Mouse (Mus musculus): ENCODE data around the gene 2310022A10Rik. TPM values are rescaled to one million over a fixed set of nuclear protein-coding genes. Genes with fewer than 3 reads are reported as not detected.
A peak's percentile ranks its signal among the peaks of the same experiment; 100 is the strongest.

The 2310022A10Rik gene
- polyA plus RNA-seq, 1 experiment from 2014 or later, result 12.3 TPM

DNA sequence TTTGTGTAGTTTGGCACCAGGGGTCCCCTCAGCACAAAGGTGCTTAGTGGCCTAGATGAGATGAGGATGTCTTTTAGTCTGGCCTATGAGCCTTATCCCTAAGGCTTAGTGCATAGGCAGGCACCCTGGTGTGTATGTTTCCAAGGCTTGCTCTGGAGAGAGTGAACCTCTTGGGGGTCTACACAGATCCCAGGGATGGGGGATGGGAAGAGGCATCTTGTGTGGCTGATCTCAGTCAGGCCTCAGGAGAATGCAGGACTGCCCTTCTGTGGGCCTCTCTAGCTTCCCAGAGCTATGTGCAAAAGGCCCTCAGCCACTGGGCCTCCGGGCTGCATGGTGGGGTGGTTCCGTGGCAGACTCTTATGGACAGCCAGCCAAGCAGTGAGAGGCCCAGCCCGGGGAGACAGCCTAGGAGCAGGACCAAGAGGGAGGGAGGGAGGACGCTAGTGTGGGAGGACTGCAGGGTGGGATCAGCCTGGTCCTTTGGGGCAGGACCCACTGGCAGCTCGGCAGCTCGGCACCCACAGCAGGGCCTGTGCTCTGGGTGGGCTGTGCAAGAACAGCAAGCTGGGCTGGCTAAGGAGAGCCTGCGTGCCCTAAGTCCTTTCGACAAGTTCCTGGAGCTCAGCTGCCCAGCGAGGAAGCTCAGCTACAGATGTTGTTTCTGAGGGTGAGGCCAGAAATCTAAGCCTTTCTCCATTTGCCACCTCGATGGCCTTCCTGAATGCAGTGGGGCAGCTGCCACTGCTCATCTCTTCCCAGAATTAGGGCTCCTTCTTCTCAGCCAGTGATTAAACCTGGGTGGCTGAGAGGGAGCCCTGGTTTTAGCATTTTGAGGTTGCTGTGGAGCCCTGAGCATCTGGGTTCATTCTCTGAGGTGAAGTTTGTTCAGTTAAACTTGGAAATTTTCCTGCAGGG lies 43.8 kb downstream of the 2310022A10Rik start:
- Histone ChIP-seq H3K36me3 (ENCODE audit: insufficient read depth, low read length) (no peaks in the 10 kb centered on the region), H3K27me3 (replicated peaks; ENCODE audit: insufficient read depth, low read length) (no peaks in the 10 kb centered on the region), H3K9me3 (ENCODE audit: low read length) (no peaks in the 10 kb centered on the region), H3K27ac (ENCODE audit: low read length) (peak overlapping the region; percentile 52), H3K4me2 (replicated peaks; ENCODE audit: low read depth, low read length) (peak overlapping the region; percentile 11; the same call in 1 of the 2 replicates), H3K9ac (replicated peaks; ENCODE audit: low read depth) (no peak overlapping the region), H3K4me3 (ENCODE audit: low read depth, low read length) (no peak overlapping the region), H3K4me1 (ENCODE audit: insufficient read depth, low read depth, low read length) (peaks cover 34% of the 10 kb centered on the region)
- TF ChIP-seq CTCF (IDR thresholded peaks at IDR 0.05) (no peak), EP300 (IDR thresholded peaks at IDR 0.05) (no peak)
- 43% methylated on average over 10 of the region's 10 CpGs for WGBS
- DNase-seq (ENCODE audit: low spot score) (peak; percentile 69), ATAC-seq (peak; percentile 12; the same call in 1 of the 2 replicates)

DNA sequence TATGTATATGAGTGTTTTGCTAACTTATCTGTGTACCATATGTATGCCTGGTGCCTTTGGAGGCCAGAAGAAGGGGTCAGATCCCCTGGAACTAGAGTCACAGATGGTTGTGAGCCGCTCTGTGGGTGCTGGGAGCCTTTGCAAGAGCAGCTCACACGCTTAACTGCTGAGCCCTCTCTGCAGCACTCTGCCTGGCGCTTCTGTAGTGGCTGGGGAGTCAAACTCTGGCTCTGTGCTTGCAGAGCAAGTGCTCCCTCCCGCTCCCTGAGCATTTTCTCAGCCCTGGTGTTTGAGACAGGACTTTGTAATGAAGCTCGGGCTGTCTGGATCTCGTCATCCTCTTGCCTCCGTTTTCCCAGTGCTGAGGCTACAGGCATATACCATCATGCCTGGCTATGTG lies 45.0 kb downstream of the 2310022A10Rik start:
- Histone ChIP-seq H3K36me3 (ENCODE audit: insufficient read depth, low read length) (no peaks in the 10 kb centered on the region), H3K27me3 (replicated peaks; ENCODE audit: insufficient read depth, low read length) (no peaks in the 10 kb centered on the region), H3K4me1 (ENCODE audit: insufficient read depth, low read depth, low read length) (peaks cover 39% of the 10 kb centered on the region), H3K9ac (replicated peaks; ENCODE audit: low read depth) (no peak overlapping the region), H3K4me2 (replicated peaks; ENCODE audit: low read depth, low read length) (no peak overlapping the region), H3K4me3 (ENCODE audit: low read depth, low read length) (no peak overlapping the region), H3K9me3 (ENCODE audit: low read length) (no peaks in the 10 kb centered on the region), H3K27ac (ENCODE audit: low read length) (no peak overlapping the region)
- 73% methylated on average over 7 of the region's 7 CpGs for WGBS
- TF ChIP-seq CTCF (IDR thresholded peaks at IDR 0.05), result no peak
- TF ChIP-seq EP300 (IDR thresholded peaks at IDR 0.05), result no peak
- DNase-seq (ENCODE audit: low spot score) (no peak), ATAC-seq (no peak)

DNA sequence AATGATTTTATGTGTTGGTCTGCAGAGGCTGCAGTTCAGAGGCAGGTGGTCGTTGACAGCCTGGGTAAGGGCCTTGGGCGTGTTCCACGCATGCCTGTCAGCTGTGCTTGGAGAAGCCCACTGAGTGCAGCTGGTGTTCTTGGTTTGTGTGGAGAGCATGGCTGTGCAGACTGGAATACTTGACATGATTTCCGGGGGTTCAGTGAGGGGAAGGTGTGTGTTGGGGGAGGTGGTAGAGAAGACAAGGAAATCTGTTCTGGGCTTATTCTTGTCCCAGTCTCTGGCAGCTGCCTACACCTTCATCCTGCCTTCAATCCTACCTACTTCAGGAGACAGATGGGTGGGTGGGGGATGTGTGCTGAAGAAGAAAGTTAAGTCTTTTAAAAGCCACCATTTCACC lies 48.6 kb downstream of the 2310022A10Rik start:
- Histone ChIP-seq H3K27ac (ENCODE audit: low read length) (0 out of 2 replicates have a peak overlapping the region, but pooled peaks have one; percentile 15), H3K4me1 (ENCODE audit: insufficient read depth, low read depth, low read length) (peaks cover 40% of the 10 kb centered on the region), H3K27me3 (replicated peaks; ENCODE audit: insufficient read depth, low read length) (no peaks in the 10 kb centered on the region), H3K9me3 (ENCODE audit: low read length) (no peaks in the 10 kb centered on the region), H3K4me3 (ENCODE audit: low read depth, low read length) (no peak overlapping the region), H3K36me3 (ENCODE audit: insufficient read depth, low read length) (no peaks in the 10 kb centered on the region), H3K9ac (replicated peaks; ENCODE audit: low read depth) (no peak overlapping the region), H3K4me2 (replicated peaks; ENCODE audit: low read depth, low read length) (no peak overlapping the region)
- no peak for TF ChIP-seq EP300 (IDR thresholded peaks at IDR 0.05)
- no peak for TF ChIP-seq CTCF (IDR thresholded peaks at IDR 0.05)
- ATAC-seq, result no peak
- DNase-seq (ENCODE audit: low spot score), result no peak
- 44% methylated on average over 4 of the region's 4 CpGs for WGBS

DNA sequence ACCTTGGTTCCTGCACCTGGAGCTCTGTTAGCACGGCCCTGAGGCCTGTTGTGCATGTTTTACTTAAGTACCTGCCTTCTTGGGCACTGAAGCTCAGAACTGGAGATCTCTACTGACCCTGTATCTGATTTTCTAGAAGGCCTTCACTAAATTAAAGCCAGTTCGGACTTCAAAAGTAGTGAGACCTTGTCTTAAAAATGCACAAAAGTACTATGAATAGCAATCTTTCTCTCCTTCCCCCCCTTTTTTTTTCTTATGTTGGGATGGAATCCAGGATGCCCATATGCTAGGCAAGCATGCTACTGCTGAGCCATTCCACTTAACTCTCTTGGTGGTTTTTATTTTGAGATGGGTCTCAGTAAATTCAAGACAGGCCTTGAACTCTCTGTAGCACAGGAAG lies 49.1 kb downstream of the 2310022A10Rik start:
- no peak overlapping the region for H3K4me3 ChIP-seq (ENCODE audit: low read depth, low read length)

DNA sequence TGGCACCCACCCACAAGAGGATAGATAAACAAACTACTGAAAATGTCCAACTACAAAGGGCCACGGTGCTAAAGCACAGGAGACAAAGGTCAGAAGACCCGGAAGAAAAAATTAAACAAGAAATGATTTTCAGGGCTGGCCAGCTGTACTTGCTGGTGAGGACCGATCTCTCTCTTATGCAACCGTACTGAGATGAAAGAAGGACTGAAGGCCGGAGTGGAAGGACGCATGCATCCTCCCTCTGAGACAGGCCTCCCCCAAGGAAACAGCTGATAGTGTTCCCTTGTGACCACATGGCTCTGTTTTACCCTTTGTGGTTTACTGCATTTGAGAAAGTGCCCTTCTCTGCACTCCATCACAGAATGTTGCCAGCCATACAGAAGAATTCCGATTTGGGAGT lies 49.8 kb downstream of the 2310022A10Rik start:
- H3K4me3 ChIP-seq (ENCODE audit: low read depth, low read length), result no peak overlapping the region
- H3K4me2 ChIP-seq (replicated peaks; ENCODE audit: low read depth, low read length), result no peak overlapping the region
- peak; percentile 28 for DNase-seq (ENCODE audit: low spot score)
- H3K27ac ChIP-seq (ENCODE audit: low read length), result peak overlapping the region; percentile 15; the same call in 1 of the 2 replicates
- peaks cover 46% of the 10 kb centered on the region for H3K4me1 ChIP-seq (ENCODE audit: insufficient read depth, low read depth, low read length)
- H3K9me3 ChIP-seq (ENCODE audit: low read length), result no peaks in the 10 kb centered on the region
- no peak overlapping the region for H3K9ac ChIP-seq (replicated peaks; ENCODE audit: low read depth)
- no peaks in the 10 kb centered on the region for H3K27me3 ChIP-seq (replicated peaks; ENCODE audit: insufficient read depth, low read length)
- TF ChIP-seq EP300 (IDR thresholded peaks at IDR 0.05), result no peak
- no peak for TF ChIP-seq CTCF (IDR thresholded peaks at IDR 0.05)
- H3K36me3 ChIP-seq (ENCODE audit: insufficient read depth, low read length), result no peaks in the 10 kb centered on the region
- ATAC-seq, result no peak
- WGBS, result 32% methylated on average over 7 of the region's 7 CpGs

More for the DNA sequence above, 49.1 kb downstream of the 2310022A10Rik start:
- Histone ChIP-seq H3K27ac (ENCODE audit: low read length) (peak overlapping the region; percentile 15; the same call in 1 of the 2 replicates), H3K4me1 (ENCODE audit: insufficient read depth, low read depth, low read length) (peaks cover 40% of the 10 kb centered on the region), H3K9ac (replicated peaks; ENCODE audit: low read depth) (no peak overlapping the region), H3K9me3 (ENCODE audit: low read length) (no peaks in the 10 kb centered on the region), H3K4me2 (replicated peaks; ENCODE audit: low read depth, low read length) (no peak overlapping the region), H3K27me3 (replicated peaks; ENCODE audit: insufficient read depth, low read length) (no peaks in the 10 kb centered on the region), H3K36me3 (ENCODE audit: insufficient read depth, low read length) (no peaks in the 10 kb centered on the region)
- ATAC-seq (no peak), DNase-seq (ENCODE audit: low spot score) (no peak)
- WGBS, result 63% methylated on average over 2 of the region's 2 CpGs
- TF ChIP-seq EP300 (IDR thresholded peaks at IDR 0.05) (no peak), CTCF (IDR thresholded peaks at IDR 0.05) (no peak)

DNA sequence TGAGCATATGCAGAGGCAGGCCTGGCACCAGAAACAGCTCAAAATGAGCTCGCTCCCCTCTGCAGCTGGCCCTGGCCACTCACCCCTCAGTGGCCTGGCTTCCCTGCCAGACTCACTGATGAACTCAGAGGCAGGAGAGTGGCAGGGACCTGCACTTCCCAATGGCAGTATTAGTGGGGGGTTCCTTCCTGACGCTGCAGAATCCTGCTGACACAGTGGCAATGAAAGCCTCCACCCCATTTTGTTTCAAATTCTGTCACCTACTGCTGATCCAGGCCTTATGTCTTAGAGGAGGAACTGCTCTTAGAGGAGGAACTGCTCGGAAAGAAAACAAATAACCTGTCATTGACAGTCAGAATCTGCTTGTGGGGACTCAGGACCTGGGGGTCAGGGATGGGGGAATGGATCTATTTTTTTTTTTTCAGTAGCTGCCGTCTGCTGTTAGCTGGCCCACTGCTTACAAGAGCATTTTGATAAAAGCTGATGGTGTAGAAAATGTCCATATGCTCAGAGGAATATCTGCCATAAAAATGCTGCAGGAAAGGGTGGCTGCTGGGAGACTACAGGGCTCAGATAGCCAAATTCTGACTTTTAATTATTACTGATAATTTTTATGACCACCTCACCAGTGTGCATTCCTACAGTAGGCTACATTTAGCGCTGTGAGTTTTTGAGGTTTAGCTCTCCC lies 51.8 kb downstream of the 2310022A10Rik start:
- Histone ChIP-seq H3K9ac (replicated peaks; ENCODE audit: low read depth) (no peak overlapping the region), H3K27ac (ENCODE audit: low read length) (peak overlapping the region; percentile 66), H3K36me3 (ENCODE audit: insufficient read depth, low read length) (peaks cover 9% of the 10 kb centered on the region; the same call in 1 of the 2 replicates), H3K4me2 (replicated peaks; ENCODE audit: low read depth, low read length) (no peak overlapping the region), H3K4me1 (ENCODE audit: insufficient read depth, low read depth, low read length) (peaks cover 50% of the 10 kb centered on the region), H3K4me3 (ENCODE audit: low read depth, low read length) (no peak overlapping the region), H3K9me3 (ENCODE audit: low read length) (no peaks in the 10 kb centered on the region), H3K27me3 (replicated peaks; ENCODE audit: insufficient read depth, low read length) (no peaks in the 10 kb centered on the region)
- TF ChIP-seq CTCF (IDR thresholded peaks at IDR 0.05), result no peak
- no peak for TF ChIP-seq EP300 (IDR thresholded peaks at IDR 0.05)
- 48% methylated on average over 5 of the region's 5 CpGs for WGBS
- ATAC-seq (peak; percentile 14), DNase-seq (ENCODE audit: low spot score) (peak; percentile 70)
